Comparison of ENCODE assay signal across 8 mouse cellular contexts in the genomic region with DNA sequence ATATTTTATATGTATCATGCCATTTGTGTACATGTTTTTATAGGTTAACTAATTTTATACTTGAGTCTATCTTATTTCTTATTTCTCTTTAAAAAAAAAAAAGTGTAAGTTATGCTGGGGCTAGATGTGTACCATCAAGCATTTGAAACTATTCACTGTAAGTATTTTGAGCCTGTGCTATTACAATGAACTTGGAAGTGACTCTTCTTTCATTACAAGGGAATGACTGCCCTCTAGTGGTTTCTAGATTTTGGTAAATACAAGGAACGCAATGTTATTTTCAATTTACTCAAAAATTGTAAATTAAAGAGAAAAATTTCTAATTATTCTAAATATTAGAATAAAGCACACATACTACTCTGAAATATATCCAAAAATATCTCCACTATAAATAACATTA.
DNase-seq lines count a peak whose midpoint lies in the region; ATAC-seq and TF ChIP-seq lines count a peak whose summit lies in the region.

No protein-coding gene starts in this region.

- peak; percentile 87 for ATAC-seq in forebrain, embryonic 14.5 days
- 0 out of 2 replicates have a peak, but pooled peaks have one; percentile 63 for ATAC-seq in neural tube, embryonic 12.5 days (ENCODE audit: low FRiP score, low read depth)

- H3K4me3 ChIP-seq in left cerebral cortex, adult 2 months = no peak overlapping the region
- no peak overlapping the region for H3K4me3 ChIP-seq in forebrain, embryonic 14.5 days (ENCODE audit: low read depth, low read length)
- H3K4me3 ChIP-seq in neural tube, embryonic 12.5 days = no peak overlapping the region

- TF ChIP-seq CTCF in left cerebral cortex, adult 2 months (IDR thresholded peaks at IDR 0.05) = peak; percentile 75

- H3K4me1 ChIP-seq in forebrain, embryonic 14.5 days (ENCODE audit: control insufficient read depth, insufficient read depth, low read length) = no peaks in the 10 kb centered on the region
- no peaks in the 10 kb centered on the region for H3K4me1 ChIP-seq in neural tube, embryonic 12.5 days

- no peak overlapping the region for H3K27ac ChIP-seq in left cerebral cortex, adult 2 months
- no peak overlapping the region for H3K27ac ChIP-seq in forebrain, embryonic 14.5 days (ENCODE audit: low read depth, low read length)
- no peak overlapping the region for H3K27ac ChIP-seq in neural tube, embryonic 12.5 days

- H3K36me3 ChIP-seq in forebrain, embryonic 14.5 days (ENCODE audit: control insufficient read depth, insufficient read depth, low read length) = no peaks in the 10 kb centered on the region
- no peaks in the 10 kb centered on the region for H3K36me3 ChIP-seq in neural tube, embryonic 12.5 days

- intact Hi-C loops in left cerebral cortex, adult 2 months (cut with DNase I) = loop anchor here (2.0 to 10.0 kb wide), 4 partner anchors 299 to 1829 kb away; no protein-coding TSS in a partner anchor
- intact Hi-C loops in left cerebral cortex, postnatal 4 days (cut with DNase I) = loop anchor here (5.0 kb wide), 1 partner anchor 1647 kb away; a partner anchor contains a TSS

- no peak overlapping the region for H3K9ac ChIP-seq in forebrain, embryonic 14.5 days (ENCODE audit: low read length)
- no peak overlapping the region for H3K9ac ChIP-seq in neural tube, embryonic 12.5 days

- H3K4me2 ChIP-seq in forebrain, embryonic 14.5 days (ENCODE audit: low read length) = no peak overlapping the region
- H3K4me2 ChIP-seq in neural tube, embryonic 12.5 days (replicated peaks) = no peak overlapping the region

- WGBS in forebrain, embryonic 14.5 days = 32% methylated on average over 1 of the region's 1 CpGs
- 67% methylated on average over 1 of the region's 1 CpGs for WGBS in neural tube, embryonic 12.5 days

- H3K27me3 ChIP-seq in forebrain, embryonic 14.5 days (replicated peaks; ENCODE audit: control insufficient read depth, insufficient read depth, low read length) = no peaks in the 10 kb centered on the region; the same call in 1 of the 2 replicates
- H3K27me3 ChIP-seq in neural tube, embryonic 12.5 days (replicated peaks) = no peaks in the 10 kb centered on the region

- no peaks in the 10 kb centered on the region for H3K9me3 ChIP-seq in forebrain, embryonic 14.5 days (replicated peaks; ENCODE audit: control insufficient read depth, low read length)
- no peaks in the 10 kb centered on the region for H3K9me3 ChIP-seq in neural tube, embryonic 12.5 days

- DNase-seq in left cerebral cortex, adult 2 months (ENCODE audit: extremely low spot score in 1 of 2, low spot score in 2 of 2) = no peak
- DNase-seq in left cerebral cortex, postnatal 4 days = no peak
- DNase-seq in R1 (ENCODE audit: low read depth, low spot score) = peak; percentile 50
- peak; percentile 92 for DNase-seq in forebrain, embryonic 14.5 days (ENCODE audit: low spot score)
- no peak for DNase-seq in frontal cortex, postnatal 10 days (ENCODE audit: low spot score in 2 of 2)
- DNase-seq in T-cell, adult 2 months (ENCODE audit: low spot score) = no peak
- DNase-seq in spleen, postnatal 14 days (ENCODE audit: low spot score in 2 of 2) = no peak

Comparison
In these comparisons a context has a peak if more than half of its experiments do, and no peak if none do; other contexts are left out.
1. DNase-seq: peak in R1 (single experiment) and forebrain, embryonic 14.5 days (single experiment); none in left cerebral cortex, adult 2 months (0 of 2), left cerebral cortex, postnatal 4 days (single experiment), frontal cortex, postnatal 10 days (0 of 2), T-cell, adult 2 months (single experiment) and spleen, postnatal 14 days (0 of 2).